ENCODE assay signal across 8 mouse cellular contexts in genomic region chr17:57250461-57251160, GRCm38 (mm10). TPM values are rescaled to one million over a fixed set of nuclear protein-coding genes. Genes with fewer than 3 reads are reported as not detected.
DNase-seq lines count a peak whose midpoint lies in the region; ATAC-seq and TF ChIP-seq lines count a peak whose summit lies in the region.

No protein-coding gene starts in this region.

- peak overlapping the region; percentile 64 for H3K9ac ChIP-seq in hindbrain, embryonic 16.5 days (ENCODE audit: low read depth, low read length)
- H3K9ac ChIP-seq in liver, adult 2 months (ENCODE audit: low read depth, low read length): peak overlapping the region; percentile 79

- H3K4me2 ChIP-seq in hindbrain, embryonic 16.5 days (ENCODE audit: low read length): peak overlapping the region; percentile 93

- H3K27ac ChIP-seq in bone marrow macrophage, adult 2 months (ENCODE audit: insufficient read depth, low read depth, low read length): no peak overlapping the region
- H3K27ac ChIP-seq in hindbrain, embryonic 16.5 days (ENCODE audit: low read depth, low read length): 0 out of 2 replicates have a peak overlapping the region, but pooled peaks have one; percentile 51
- H3K27ac ChIP-seq in liver, adult 2 months (replicated peaks; ENCODE audit: insufficient read depth, low read depth, low read length): no peak overlapping the region; the same call in 1 of the 2 replicates

- 4% methylated on average over 33 of the region's 33 CpGs for WGBS in hindbrain, embryonic 16.5 days
- WGBS in liver, adult 2 months: 16% methylated on average over 33 of the region's 33 CpGs

- no peaks in the 10 kb centered on the region for H3K79me2 ChIP-seq in liver, adult 2 months (ENCODE audit: control insufficient read depth, insufficient read depth, low read length)

- 0 out of 2 replicates have a peak, but pooled peaks cover 2% of the 10 kb centered on the region for H3K27me3 ChIP-seq in hindbrain, embryonic 16.5 days (replicated peaks; ENCODE audit: control insufficient read depth, insufficient read depth, low read length)
- H3K27me3 ChIP-seq in liver, adult 2 months (ENCODE audit: control insufficient read depth, insufficient read depth, low read length): no peaks in the 10 kb centered on the region

- peak overlapping the region; percentile 96 for H3K4me3 ChIP-seq in bone marrow macrophage, adult 2 months (ENCODE audit: insufficient read depth, low read length)
- H3K4me3 ChIP-seq in hindbrain, embryonic 16.5 days (ENCODE audit: low read length): peak overlapping the region; percentile 63
- H3K4me3 ChIP-seq in liver, adult 2 months (ENCODE audit: insufficient read depth, low read depth, low read length): peak overlapping the region; percentile 78

- peaks cover 10% of the 10 kb centered on the region for H3K4me1 ChIP-seq in bone marrow macrophage, adult 2 months (ENCODE audit: control insufficient read depth, insufficient read depth, low read length)
- H3K4me1 ChIP-seq in hindbrain, embryonic 16.5 days (ENCODE audit: control insufficient read depth, insufficient read depth, low read depth, low read length): peaks cover 29% of the 10 kb centered on the region
- peaks cover 9% of the 10 kb centered on the region for H3K4me1 ChIP-seq in liver, adult 2 months (ENCODE audit: control insufficient read depth, insufficient read depth, low read length)

- H3K36me3 ChIP-seq in hindbrain, embryonic 16.5 days (ENCODE audit: control insufficient read depth, insufficient read depth, low read length): peaks cover 2% of the 10 kb centered on the region; the same call in 1 of the 2 replicates
- peaks cover 4% of the 10 kb centered on the region; the same call in 1 of the 2 replicates for H3K36me3 ChIP-seq in liver, adult 2 months (ENCODE audit: control insufficient read depth, insufficient read depth, low read length)

- no peaks in the 10 kb centered on the region for H3K9me3 ChIP-seq in hindbrain, embryonic 16.5 days (ENCODE audit: control insufficient read depth, low read length)

- no peak for ATAC-seq in CD4-positive, CD25-positive, alpha-beta regulatory T cell, adult 4 months
- ATAC-seq in hindbrain, embryonic 16.5 days: no peak

- TF ChIP-seq CTCF in bone marrow macrophage, adult 2 months (IDR thresholded peaks at IDR 0.05; ENCODE audit: low read depth, low read length): no peak
- TF ChIP-seq CTCF in liver, adult 2 months (IDR thresholded peaks at IDR 0.05; ENCODE audit: low read depth, low read length): no peak

- peak; percentile 34 for DNase-seq in CD4-positive, CD25-positive, alpha-beta regulatory T cell, adult 2 months (ENCODE audit: low read depth, low spot score)
- DNase-seq in gastrocnemius, adult 8-10 months (ENCODE audit: low spot score in 2 of 2): peak; percentile 43 to 72
- DNase-seq in liver, adult 2 months (ENCODE audit: extremely low read depth, low read depth, low spot score): no peak
- peak; percentile 32 for DNase-seq in naive thymus-derived CD4-positive, alpha-beta T cell, adult 2 months (ENCODE audit: low read depth)
- DNase-seq in layer of hippocampus, adult 9-10 months (ENCODE audit: low spot score): no peak

- TF ChIP-seq POLR2A in bone marrow macrophage, adult 2 months (IDR thresholded peaks at IDR 0.05; ENCODE audit: borderline replicate concordance, low read depth, low read length): no peak
- no peak for TF ChIP-seq POLR2A in liver, adult 2 months (IDR thresholded peaks at IDR 0.05; ENCODE audit: extremely low read depth, insufficient read depth, low read length)

RNA-seq across cellular contexts. Expression of gene Trip10, which starts 1.4 kb away (rescaled TPM):
- 1 to 10 TPM; 2.6 to 3.6 TPM for polyA plus RNA-seq in CD4-positive, CD25-positive, alpha-beta regulatory T cell, adult 4 months (2017; shearing (Covaris generic))
- polyA plus RNA-seq in bone marrow macrophage, adult 2 months (2012; ENCODE audit: insufficient read depth, insufficient read length, missing spikeins): 24.6 and 26.6 TPM in 2 replicates
- 100 to 1,000 TPM; 169 to 191 (median 176) TPM for total RNA-seq in gastrocnemius, adult 8-10 months (2022)
- 10.1 and 11.6 TPM in 2 replicates for polyA plus RNA-seq in hindbrain, embryonic 16.5 days (2015; fragmentation: Nextera tagmentation; extraction: Ambion mirVana)
- 4.6 and 5.1 TPM in 2 replicates for total RNA-seq in liver, adult 2 months (2014; rRNA removed)
- polyA plus RNA-seq in liver, adult 2 months (2012; rRNA removed): 4.8 and 7.2 TPM in 2 replicates

RNA-seq across cellular contexts. Expression of gene Gpr108, which starts 2.4 kb away (rescaled TPM):
- polyA plus RNA-seq in CD4-positive, CD25-positive, alpha-beta regulatory T cell, adult 4 months (2017; shearing (Covaris generic)): 10 to 100 TPM; 62.0 to 94.4 TPM
- 60.4 and 60.7 TPM in 2 replicates for polyA plus RNA-seq in bone marrow macrophage, adult 2 months (2012; ENCODE audit: insufficient read depth, insufficient read length, missing spikeins)
- 10 to 100 TPM; 24.3 to 28.1 (median 26.3) TPM for total RNA-seq in gastrocnemius, adult 8-10 months (2022)
- 22.8 and 24.2 TPM in 2 replicates for polyA plus RNA-seq in hindbrain, embryonic 16.5 days (2015; fragmentation: Nextera tagmentation; extraction: Ambion mirVana)
- total RNA-seq in liver, adult 2 months (2014; rRNA removed): 10.7 and 11.7 TPM in 2 replicates
- 19.3 and 23.7 TPM in 2 replicates for polyA plus RNA-seq in liver, adult 2 months (2012; rRNA removed)

RNA-seq across cellular contexts. Expression of gene C3, which starts 22.7 kb away (rescaled TPM):
- polyA plus RNA-seq in CD4-positive, CD25-positive, alpha-beta regulatory T cell, adult 4 months (2017; shearing (Covaris generic)): 1 to 10 TPM in 1 of 2 experiments, under 1 TPM in 1; 0.85 to 1.3 TPM
- polyA plus RNA-seq in bone marrow macrophage, adult 2 months (2012; ENCODE audit: insufficient read depth, insufficient read length, missing spikeins): 89.2 and 101 TPM in 2 replicates
- total RNA-seq in gastrocnemius, adult 8-10 months (2022): 10 to 100 TPM in 3 of 4 experiments, 1 to 10 TPM in 1; 8.4 to 33.5 (median 14.9) TPM
- polyA plus RNA-seq in hindbrain, embryonic 16.5 days (2015; fragmentation: Nextera tagmentation; extraction: Ambion mirVana): 2.1 TPM in 2 replicates
- total RNA-seq in liver, adult 2 months (2014; rRNA removed): 5,384 and 7,708 TPM in 2 replicates
- polyA plus RNA-seq in liver, adult 2 months (2012; rRNA removed): 3,773 and 3,833 TPM in 2 replicates

RNA-seq across cellular contexts. Expression of gene Vav1, which starts 28.3 kb away (rescaled TPM):
- 100 to 1,000 TPM in 1 of 2 experiments, 10 to 100 TPM in 1; 88.9 to 130 TPM for polyA plus RNA-seq in CD4-positive, CD25-positive, alpha-beta regulatory T cell, adult 4 months (2017; shearing (Covaris generic))
- polyA plus RNA-seq in bone marrow macrophage, adult 2 months (2012; ENCODE audit: insufficient read depth, insufficient read length, missing spikeins): 128 and 138 TPM in 2 replicates
- total RNA-seq in gastrocnemius, adult 8-10 months (2022): under 1 TPM; 0.17 to 0.48 (median 0.32) TPM
- polyA plus RNA-seq in hindbrain, embryonic 16.5 days (2015; fragmentation: Nextera tagmentation; extraction: Ambion mirVana): 1.4 and 1.7 TPM in 2 replicates
- total RNA-seq in liver, adult 2 months (2014; rRNA removed): 2.7 and 2.9 TPM in 2 replicates
- 1.3 and 1.9 TPM in 2 replicates for polyA plus RNA-seq in liver, adult 2 months (2012; rRNA removed)

RNA-seq across cellular contexts. Expression of gene Tnfsf14, which starts 56.6 kb away (rescaled TPM):
- 10 to 100 TPM in 1 of 2 experiments, 1 to 10 TPM in 1; 5.9 to 11.7 TPM for polyA plus RNA-seq in CD4-positive, CD25-positive, alpha-beta regulatory T cell, adult 4 months (2017; shearing (Covaris generic))
- 3.5 and 3.8 TPM in 2 replicates for polyA plus RNA-seq in bone marrow macrophage, adult 2 months (2012; ENCODE audit: insufficient read depth, insufficient read length, missing spikeins)
- not detected for total RNA-seq in gastrocnemius, adult 8-10 months (2022)
- polyA plus RNA-seq in hindbrain, embryonic 16.5 days (2015; fragmentation: Nextera tagmentation; extraction: Ambion mirVana): not detected in 2 replicates
- 0.27 and 0.28 TPM in 2 replicates for total RNA-seq in liver, adult 2 months (2014; rRNA removed)
- 0.42 and 0.75 TPM in 2 replicates for polyA plus RNA-seq in liver, adult 2 months (2012; rRNA removed)

Comparison
In these comparisons a context has a peak if more than half of its experiments do, and no peak if none do; other contexts are left out.
1. DNase-seq: peak in CD4-positive, CD25-positive, alpha-beta regulatory T cell, adult 2 months (single experiment), gastrocnemius, adult 8-10 months (2 of 2) and naive thymus-derived CD4-positive, alpha-beta T cell, adult 2 months (single experiment); none in liver, adult 2 months (single experiment) and layer of hippocampus, adult 9-10 months (single experiment).
2. RNA of gene C3, which starts 22.7 kb away (polyA plus RNA-seq): 3,773 to 3,833 TPM in liver, adult 2 months; 89.2 to 101 TPM in bone marrow macrophage, adult 2 months, 2.1 TPM in hindbrain, embryonic 16.5 days and 0.85 to 1.3 TPM in CD4-positive, CD25-positive, alpha-beta regulatory T cell, adult 4 months; every median in the first group is over 10 times any median in the second.
3. Peak in every context shown above with its lines, with median percentiles within 50 percentile points of each other: H3K4me3 ChIP-seq.